Mouse (Mus musculus) layer of hippocampus, postnatal 14 days (tissue): ENCODE measurements around the gene Yy1. TPM values are rescaled to one million over a fixed set of nuclear protein-coding genes. Genes with fewer than 3 reads are reported as not detected.

Experiments
- DNase-seq, 2 experiments: peaks; one replicate each; pipeline ENCODE4 v3.0.0; 2021 to 2022; ENCODE audit warnings: low spot score in 2 of 2, mixed read lengths in 1 of 2
- total RNA-seq, 2 experiments: library from RNA; stranded (reverse); gene quantifications; 2 replicates each; pipeline ENCODE4 v1.2.3; 2021

The Yy1 gene
- total RNA-seq, 2 experiments from 2014 or later = 45.2 to 53.7 TPM

GRCm38 (mm10) chr12:108766866-108767265 is 25.9 kb upstream of the Yy1 start:
- DNase-seq = no peak

- no peak for DNase-seq
These were observed 24.4 kb upstream of the Yy1 start for GRCm38 (mm10) chr12:108768196-108768854.

- no peak for DNase-seq
These were observed 12.5 kb upstream of the Yy1 start for GRCm38 (mm10) chr12:108780108-108780877.

- DNase-seq = no peak
These were observed 7.6 kb upstream of the Yy1 start for GRCm38 (mm10) chr12:108785161-108785560.

- DNase-seq = no peak
These were observed 5.4 kb upstream of the Yy1 start for GRCm38 (mm10) chr12:108787329-108787728.

- peak; percentile 75 to 83 for DNase-seq
These were observed 624 bp upstream of the Yy1 start for GRCm38 (mm10) chr12:108792152-108792545.

GRCm38 (mm10) chr12:108793453-108793941 is 724 bp downstream of the Yy1 start:
- peak; percentile 27 to 36 for DNase-seq

GRCm38 (mm10) chr12:108794078-108794711 is 1.4 kb downstream of the Yy1 start:
- peak; percentile 66 to 72 for DNase-seq

- no peak for DNase-seq
These were observed 2.3 kb downstream of the Yy1 start for GRCm38 (mm10) chr12:108794979-108795537.

GRCm38 (mm10) chr12:108801613-108802012 is 8.8 kb downstream of the Yy1 start:
- no peak for DNase-seq

GRCm38 (mm10) chr12:108804388-108804787 is 11.6 kb downstream of the Yy1 start:
- no peak for DNase-seq

- DNase-seq = no peak
These were observed 15.7 kb downstream of the Yy1 start for GRCm38 (mm10) chr12:108808465-108808864.

GRCm38 (mm10) chr12:108809771-108810170 is 17.0 kb downstream of the Yy1 start:
- DNase-seq = no peak

- DNase-seq = no peak
These were observed 17.5 kb downstream of the Yy1 start for GRCm38 (mm10) chr12:108810309-108810708.

- no peak for DNase-seq
These were observed 18.4 kb downstream of the Yy1 start for GRCm38 (mm10) chr12:108811133-108811532.

GRCm38 (mm10) chr12:108812463-108812862 is 19.7 kb downstream of the Yy1 start:
- no peak for DNase-seq

GRCm38 (mm10) chr12:108814470-108814869 is 21.7 kb downstream of the Yy1 start:
- DNase-seq = no peak

GRCm38 (mm10) chr12:108816569-108816968 is 23.8 kb downstream of the Yy1 start:
- no peak for DNase-seq

GRCm38 (mm10) chr12:108820461-108820860 is 27.7 kb downstream of the Yy1 start:
- no peak for DNase-seq

GRCm38 (mm10) chr12:108823036-108823435 is 30.3 kb downstream of the Yy1 start:
- DNase-seq = no peak

- DNase-seq = no peak
These were observed 31.6 kb downstream of the Yy1 start for GRCm38 (mm10) chr12:108824225-108824874.
